Mouse (Mus musculus) brain, embryonic 14.5 days (tissue): ENCODE data around the gene Atp6ap2.

Source experiments
- CTCF ChIP-seq: fragments of 200-500 bp; IDR thresholded peaks from 2 replicates; pipeline ENCODE4 v1.5.1; 2012; ENCODE audit warnings: inconsistent platforms, mild to moderate bottlenecking, moderate library complexity, borderline replicate concordance; ENCODE audit not compliant: insufficient read depth, insufficient read length; ENCODE audit errors: extremely low read depth
- POLR2A ChIP-seq: fragments of 200-500 bp; IDR thresholded peaks from 2 replicates; pipeline ENCODE4 v1.6.1; 2012; ENCODE audit warnings: mild to moderate bottlenecking, inconsistent platforms, borderline replicate concordance; ENCODE audit not compliant: poor library complexity, insufficient read depth, insufficient read length, severe bottlenecking; ENCODE audit errors: extremely low read depth

DNA sequence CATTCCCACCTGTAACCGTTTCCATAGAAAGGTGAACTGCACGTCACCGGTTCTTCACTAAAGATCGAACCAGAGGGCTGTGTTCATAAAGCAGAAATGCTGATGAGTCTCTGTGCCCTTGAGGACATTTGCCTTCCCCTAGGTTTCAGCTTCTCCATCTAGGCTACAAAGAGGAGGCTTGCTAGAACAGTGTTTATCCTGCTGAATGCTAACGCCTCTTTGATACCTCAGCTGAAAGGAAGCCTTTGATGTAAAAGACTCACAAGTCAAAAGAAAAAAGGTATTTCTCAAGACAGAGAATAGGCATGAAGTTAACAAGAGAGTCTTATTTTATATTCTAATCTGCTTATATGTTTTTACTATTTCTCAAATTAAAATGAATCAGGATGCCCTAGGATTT lies 4.3 kb upstream of the Atp6ap2 start:
- TF ChIP-seq CTCF (no peak), POLR2A (no peak)
